Mouse (Mus musculus): ENCODE data around the gene Speer4d.
"Not testable (repeated sequence)": the region's sequence is repeated elsewhere in the genome, so short reads cannot be mapped to it uniquely, and the experiment has no call there.

Gene Speer4d

DNA sequence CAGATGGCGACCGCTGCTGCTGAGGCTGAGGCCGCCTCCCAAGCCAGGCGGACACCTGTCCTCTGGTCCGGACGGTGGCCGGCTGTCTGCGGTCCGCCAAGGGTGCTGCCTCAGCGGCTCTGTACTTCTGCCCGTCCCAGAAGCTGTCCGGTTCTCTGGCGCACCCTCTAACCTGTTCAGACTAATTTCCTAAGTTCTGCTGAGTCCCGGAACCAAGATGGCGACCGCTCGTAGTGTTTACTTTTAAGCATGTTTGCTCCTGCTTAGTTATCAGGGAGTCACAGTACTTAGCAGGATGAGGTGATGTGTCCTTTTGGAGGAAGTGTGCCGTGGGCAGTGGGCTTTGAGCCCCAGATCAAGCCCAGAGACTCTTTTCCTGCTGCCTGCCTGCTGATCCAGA, 51.9 kb downstream of the Speer4d start:
- DNase-seq (ENCODE audit: low spot score in 2 of 2) = not testable (repeated sequence)
